Mouse (Mus musculus): ENCODE data around the gene Smbd1.
A peak's percentile ranks its signal among the peaks of the same experiment; 100 is the strongest.

Gene Smbd1

DNA sequence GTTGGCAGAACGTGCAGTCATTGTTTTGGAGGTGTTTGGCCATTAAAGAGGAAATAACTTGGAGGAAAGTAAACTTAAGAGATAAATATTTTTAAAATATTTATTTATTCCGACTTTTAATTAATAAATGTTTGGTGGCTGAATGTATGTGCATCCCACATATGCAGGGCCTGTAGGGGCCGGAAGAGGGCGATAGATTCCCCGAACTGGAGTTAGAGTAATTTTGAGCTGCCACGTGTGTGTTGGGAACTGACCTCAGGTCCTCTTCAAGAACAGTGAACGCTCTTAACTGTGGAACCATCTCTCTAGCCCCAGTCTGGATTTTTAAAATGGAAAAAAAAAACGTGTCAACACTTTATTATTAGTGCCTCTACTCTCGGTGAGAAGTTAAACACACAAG is 3.1 kb upstream of the Smbd1 start:
- DNase-seq (ENCODE audit: low spot score): no peak

GRCm38 (mm10) chr16:32812888-32813361 is 2.6 kb upstream of the Smbd1 start:
- DNase-seq (ENCODE audit: low spot score): peak; percentile 69

DNA sequence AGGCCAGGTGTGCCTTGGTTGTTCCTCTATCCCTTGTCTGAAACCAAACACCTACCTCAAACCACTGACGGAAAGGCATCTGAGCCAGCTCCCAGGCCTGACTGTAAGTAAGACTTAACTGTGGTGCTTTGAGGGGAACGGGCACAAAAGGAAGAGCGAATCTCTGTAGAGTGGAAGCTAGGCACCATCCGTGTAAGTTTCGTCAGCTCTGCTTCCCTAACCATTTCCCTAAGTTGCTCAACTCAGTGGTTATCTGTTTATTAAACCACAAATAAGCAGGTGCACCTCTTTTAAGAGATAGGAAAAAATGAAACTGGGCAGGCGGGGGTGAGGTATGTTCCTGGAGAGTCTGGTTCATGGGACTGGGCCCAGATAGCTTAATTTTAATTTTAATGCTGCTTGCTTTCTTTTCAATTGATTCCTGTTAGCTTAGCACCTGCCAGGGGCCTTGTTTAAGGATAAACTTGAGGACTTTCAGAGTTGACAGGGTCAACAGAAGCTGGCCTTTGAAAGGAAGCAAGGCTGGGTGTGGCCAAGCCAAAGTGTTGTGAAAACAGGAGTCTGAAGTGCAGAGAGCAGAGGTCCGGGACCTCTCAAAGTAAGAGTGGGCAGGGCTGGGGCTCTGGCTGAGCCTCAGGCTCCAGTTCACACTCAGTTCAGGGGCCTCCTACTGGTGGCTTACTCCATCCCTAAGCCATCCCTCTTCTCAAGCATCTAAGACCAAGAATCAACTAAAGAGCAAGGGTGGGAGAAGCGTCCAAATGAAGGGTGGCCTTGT is 2.7 kb downstream of the Smbd1 start:
- DNase-seq (ENCODE audit: low spot score): no peak

GRCm38 (mm10) chr16:32805151-32805550 is 5.1 kb downstream of the Smbd1 start:
- DNase-seq (ENCODE audit: low spot score): no peak

GRCm38 (mm10) chr16:32803901-32804300 is 6.4 kb downstream of the Smbd1 start:
- no peak for DNase-seq (ENCODE audit: low spot score)

DNA sequence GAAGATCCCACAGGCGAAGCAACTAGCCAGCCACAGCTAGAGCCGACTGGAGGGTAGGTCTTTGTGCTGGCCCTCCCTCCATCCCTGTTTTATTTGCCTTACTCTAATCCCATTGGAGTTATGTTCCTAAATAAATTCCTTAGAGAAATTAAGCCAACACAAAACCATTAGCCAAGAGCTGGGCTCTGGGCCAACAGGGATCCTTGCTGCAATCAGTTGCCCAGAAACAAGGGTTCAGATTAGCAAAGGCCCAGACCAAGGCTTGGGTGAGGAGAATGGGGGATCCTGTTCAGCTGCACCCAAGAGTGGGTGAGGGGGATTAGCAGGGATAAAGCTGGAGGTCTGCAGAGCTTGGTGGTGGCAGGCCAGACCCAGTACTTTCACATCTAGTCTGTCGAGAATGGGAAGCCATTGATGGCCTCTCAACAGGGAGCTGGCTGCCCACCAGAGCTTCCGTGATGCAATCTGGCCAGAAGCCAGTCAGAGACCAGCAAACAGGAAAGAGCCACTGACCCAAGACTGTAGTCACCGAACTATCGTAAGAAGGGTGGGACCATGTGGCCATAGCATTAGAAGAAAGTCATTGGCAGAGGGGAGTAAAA is 6.9 kb downstream of the Smbd1 start:
- DNase-seq (ENCODE audit: low spot score): no peak

DNA sequence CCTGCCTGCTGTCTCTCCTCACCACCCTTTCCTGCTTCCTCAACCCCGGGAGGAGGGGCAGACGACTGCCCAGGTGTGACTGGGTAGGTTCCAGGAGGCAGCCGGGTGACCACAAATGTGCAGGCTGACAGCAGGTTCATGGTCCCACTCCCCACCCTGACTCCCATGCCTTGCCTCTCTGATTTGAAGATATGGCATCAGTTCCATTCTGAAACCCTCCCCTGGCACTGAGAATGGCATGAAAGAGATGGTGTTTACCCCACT is 12.9 kb downstream of the Smbd1 start, which contains the start of gene Muc20:
Gene Muc20 (minus strand): TSS at position 10 of the 264 bp plus-strand sequence.
- no peak for DNase-seq (ENCODE audit: low spot score)

- no peak for DNase-seq (ENCODE audit: low spot score)
These were observed 13.4 kb downstream of the Smbd1 start for GRCm38 (mm10) chr16:32796676-32797425.

DNA sequence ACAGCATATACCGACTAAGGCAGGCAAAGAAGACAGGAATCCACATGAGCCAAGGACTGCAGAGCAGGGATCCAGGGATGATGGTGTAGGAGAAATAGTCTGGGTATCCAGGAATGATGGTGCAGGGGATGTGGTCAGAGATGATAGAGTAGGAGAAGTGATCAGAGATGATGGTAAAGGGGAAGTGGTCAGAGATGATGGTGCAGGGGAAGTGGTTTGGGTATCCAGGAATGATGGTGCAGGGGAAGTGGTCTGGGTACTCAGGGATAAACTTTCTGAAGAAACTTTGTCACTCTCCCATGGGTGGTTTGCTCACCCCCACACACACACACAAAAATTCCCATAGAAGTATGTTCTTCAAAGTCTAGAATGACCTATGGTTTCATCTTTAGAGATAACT is 15.1 kb downstream of the Smbd1 start:
- DNase-seq (ENCODE audit: low spot score): no peak

DNA sequence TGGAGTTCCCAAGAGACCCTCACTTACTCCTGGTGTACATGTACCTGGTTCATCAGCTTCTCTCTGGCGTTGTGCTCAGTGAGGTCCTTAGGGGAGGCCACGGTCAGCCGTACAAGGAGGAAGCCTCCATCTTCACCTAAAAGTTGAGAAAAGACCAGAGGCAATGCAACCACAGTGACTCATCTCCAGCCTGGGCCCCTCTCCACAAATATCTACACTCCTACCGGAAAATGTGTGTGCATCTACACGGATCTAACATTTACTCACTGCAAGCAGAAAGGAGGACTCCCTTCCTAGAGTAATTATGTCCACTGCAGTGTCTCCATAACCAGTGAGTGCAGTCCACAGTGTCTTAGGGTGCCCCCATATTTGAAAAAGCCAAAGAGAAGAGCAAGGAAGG is 20.2 kb downstream of the Smbd1 start:
- no peak for DNase-seq (ENCODE audit: low spot score)

- DNase-seq (ENCODE audit: low spot score): no peak
These were observed 25.4 kb downstream of the Smbd1 start for GRCm38 (mm10) chr16:32784840-32785239.

- no peak for DNase-seq (ENCODE audit: low spot score)
These were observed 26.8 kb downstream of the Smbd1 start for GRCm38 (mm10) chr16:32783324-32784062.

DNA sequence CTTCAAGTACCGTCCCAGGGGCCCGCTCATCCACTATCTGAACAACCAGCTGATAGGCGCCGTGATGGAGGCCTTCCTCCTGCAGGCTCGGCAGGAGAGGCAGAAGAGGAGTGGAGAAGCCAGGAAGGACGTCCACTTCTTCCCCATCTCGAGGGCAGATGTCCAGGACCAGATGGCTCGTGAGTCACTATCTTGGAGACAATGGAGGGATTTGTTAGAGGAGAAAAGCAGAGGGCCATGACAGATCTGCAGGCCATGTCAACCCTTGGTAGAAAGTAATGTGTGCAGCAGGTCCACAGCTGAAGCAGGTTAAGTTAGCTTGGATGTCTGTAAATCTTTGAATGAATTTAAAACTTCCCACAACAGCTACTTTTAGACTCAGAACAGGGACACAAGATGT is 31.3 kb downstream of the Smbd1 start:
- DNase-seq (ENCODE audit: low spot score): no peak

- no peak for DNase-seq (ENCODE audit: low spot score)
These were observed 33.6 kb downstream of the Smbd1 start for GRCm38 (mm10) chr16:32776676-32777075.

- DNase-seq (ENCODE audit: low spot score): no peak
These were observed 43.4 kb downstream of the Smbd1 start for GRCm38 (mm10) chr16:32766904-32767303.

- no peak for DNase-seq (ENCODE audit: low spot score)
These were observed 45.3 kb downstream of the Smbd1 start for GRCm38 (mm10) chr16:32764961-32765360.

DNA sequence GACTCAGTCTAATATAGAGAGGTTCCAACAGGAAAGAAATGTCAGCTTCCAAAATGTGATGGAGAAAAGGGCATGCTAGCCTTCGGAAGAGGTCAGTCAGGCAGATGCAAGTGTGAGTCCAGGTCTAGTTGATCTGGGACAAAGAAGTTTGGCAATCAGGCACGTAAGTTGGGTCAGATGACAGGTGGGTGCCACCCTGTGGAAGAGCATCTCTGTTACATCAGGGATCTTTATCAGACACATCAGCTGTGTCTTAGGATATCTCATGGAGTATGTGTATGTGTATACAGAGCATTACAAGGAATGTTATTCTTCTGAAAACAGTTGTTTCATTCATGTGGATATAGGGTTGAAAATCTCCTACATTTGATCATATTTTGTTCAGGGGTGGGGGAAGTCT is 45.7 kb downstream of the Smbd1 start:
- DNase-seq (ENCODE audit: low spot score): no peak
